Mouse (Mus musculus) G1E (cell line): ENCODE results near the gene Chst10. TPM values are rescaled to one million over a fixed set of nuclear protein-coding genes. Genes with fewer than 3 reads are reported as not detected.
A peak's percentile ranks its signal among the peaks of the same experiment; 100 is the strongest.

ENCODE experiments used
- ATAC-seq: 2 replicates; pipeline ENCODE4 v1.8.0; 2016; ENCODE audit warnings: mild to moderate bottlenecking; ENCODE audit not compliant: insufficient number of reproducible peaks, poor library complexity, low FRiP score, severe bottlenecking; ENCODE audit errors: extremely low read depth
- DNase-seq: peaks from one replicate; pipeline ENCODE4 v3.0.0; 2012; ENCODE audit warnings: low spot score
- H3K27me3 ChIP-seq: 2 replicates; pipeline ENCODE4 v1.6.1; 2012; ENCODE audit warnings: mild to moderate bottlenecking, low read length, inconsistent platforms; ENCODE audit not compliant: insufficient read depth
- H3K36me3 ChIP-seq: replicated peaks from 2 replicates; pipeline ENCODE3; 2012; ENCODE audit warnings: mild to moderate bottlenecking, inconsistent platforms
- H3K4me1 ChIP-seq: 2 replicates; pipeline ENCODE4 v1.6.1; 2012; ENCODE audit warnings: low read depth, low read length, inconsistent platforms, mixed read lengths; ENCODE audit not compliant: insufficient read depth
- H3K4me3 ChIP-seq: 2 replicates; pipeline ENCODE4 v1.5.1; 2012; ENCODE audit warnings: low read depth, mild to moderate bottlenecking, inconsistent platforms, low read length, moderate library complexity, mixed read lengths
- H3K9me3 ChIP-seq: replicated peaks from 2 replicates; pipeline ENCODE4 v1.6.1; 2012; ENCODE audit warnings: inconsistent platforms
- CTCF ChIP-seq: IDR thresholded peaks from 2 replicates; pipeline ENCODE4 v1.5.1; 2012; ENCODE audit warnings: low read depth, low read length, inconsistent platforms, mixed read lengths
- GATA1 ChIP-seq: IDR thresholded peaks from 2 replicates; pipeline ENCODE4 v1.6.1; 2012; ENCODE audit warnings: borderline replicate concordance, low read length, inconsistent platforms, mixed read lengths
- GATA2 ChIP-seq: IDR thresholded peaks from 2 replicates; pipeline ENCODE4 v1.6.1; 2012; ENCODE audit warnings: low read depth, low read length, inconsistent platforms, borderline replicate concordance
- POLR2AphosphoS5 ChIP-seq: IDR thresholded peaks from 2 replicates; pipeline ENCODE4 v1.6.1; 2012; ENCODE audit warnings: low read depth, low read length, inconsistent platforms; ENCODE audit not compliant: insufficient replicate concordance
- TAL1 ChIP-seq: conservative IDR thresholded peaks from 2 replicates; pipeline ENCODE4 v1.6.1; 2012; ENCODE audit warnings: low read depth, low read length, inconsistent platforms, mixed read lengths
- polyA plus RNA-seq: library from polyadenylated mRNA; stranded (reverse); fragments of >175 nt; gene quantifications from 2 replicates; pipeline ENCODE4 v1.2.3, GENCODE M21; 2012
- total RNA-seq, 2 experiments: library from RNA; stranded (forward) in 1 of 2; stranded (reverse) in 1 of 2; fragments of 200-1000 nt in 1 of 2; fragments of >200 nt in 1 of 2; fragmentation: Nextera tagmentation in 1 of 2; gene quantifications; 2 replicates each; pipeline ENCODE4 v1.2.3; 2014 to 2017

Gene Chst10
- total and polyA plus RNA-seq, 3 experiments: 19.7 to 124 (median 45.6) TPM

DNA sequence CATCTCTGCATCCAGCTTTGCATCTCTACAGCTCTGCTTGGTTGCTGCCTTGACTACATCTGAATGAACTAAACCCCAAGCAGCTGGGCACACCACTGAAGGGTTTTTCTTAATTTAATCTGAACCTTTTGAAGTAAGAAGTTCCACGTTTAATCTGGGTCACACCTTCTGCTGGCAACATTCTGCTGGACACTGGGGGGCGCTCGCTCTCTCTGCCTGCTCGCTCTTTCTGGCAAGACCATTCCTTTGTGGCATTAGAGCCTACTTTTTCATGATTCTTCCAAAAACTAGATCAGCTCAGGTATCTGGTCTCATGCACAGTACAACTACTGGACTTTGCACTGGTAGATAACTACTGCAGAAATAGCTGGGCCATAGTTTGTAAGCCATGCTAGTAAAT lies 35.7 kb downstream of the Chst10 start:
- no peak for ATAC-seq
- TF ChIP-seq GATA1: no peak
- TF ChIP-seq CTCF: peak; percentile 55
- no peak for TF ChIP-seq POLR2AphosphoS5
- Histone ChIP-seq H3K27me3 (no peaks in the 10 kb centered on the region), H3K36me3 (peaks cover 40% of the 10 kb centered on the region), H3K4me1 (peaks cover 48% of the 10 kb centered on the region), H3K4me3 (no peak overlapping the region), H3K9me3 (no peaks in the 10 kb centered on the region)
- DNase-seq: no peak

GRCm38 (mm10) chr1:38860867-38861524 lies 37.0 kb downstream of the Chst10 start:
- no peaks in the 10 kb centered on the region for H3K27me3 ChIP-seq
- H3K4me1 ChIP-seq: peaks cover 50% of the 10 kb centered on the region
- ATAC-seq (no peak), DNase-seq (no peak)
- no peaks in the 10 kb centered on the region for H3K9me3 ChIP-seq
- peaks cover 28% of the 10 kb centered on the region for H3K36me3 ChIP-seq
- TF ChIP-seq POLR2AphosphoS5 (no peak; the same call in 1 of the 2 replicates), GATA2 (no peak), GATA1 (no peak), TAL1 (no peak), CTCF (no peak)
- no peak overlapping the region for H3K4me3 ChIP-seq

GRCm38 (mm10) chr1:38860207-38860606 lies 37.8 kb downstream of the Chst10 start:
- no peak overlapping the region for H3K4me3 ChIP-seq

DNA sequence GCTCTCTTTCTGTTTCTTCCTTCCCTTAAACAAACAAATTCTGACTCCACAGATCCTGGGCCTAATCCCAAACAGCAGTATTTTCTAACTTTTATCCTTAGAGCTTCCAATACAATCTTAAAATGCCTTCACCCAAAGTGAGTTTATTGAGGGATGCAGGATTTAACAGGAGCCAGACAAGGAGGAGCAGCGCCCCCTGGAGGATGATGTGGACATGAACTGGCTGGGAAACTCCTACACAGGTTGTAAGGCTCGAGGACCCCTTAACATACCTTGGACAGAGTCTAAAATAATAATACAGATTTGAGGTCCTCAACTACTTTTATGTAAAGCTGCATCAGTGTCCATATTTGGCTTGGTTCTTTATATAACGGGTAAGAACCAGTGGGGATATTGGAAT lies 41.8 kb downstream of the Chst10 start:
- no peaks in the 10 kb centered on the region for H3K36me3 ChIP-seq
- no peaks in the 10 kb centered on the region for H3K9me3 ChIP-seq
- H3K4me1 ChIP-seq: peaks cover 78% of the 10 kb centered on the region
- TF ChIP-seq CTCF (peak; percentile 91), GATA2 (no peak), TAL1 (no peak)
- no peaks in the 10 kb centered on the region for H3K27me3 ChIP-seq
- no peak for ATAC-seq
- DNase-seq: peak; percentile 45
- H3K4me3 ChIP-seq: no peak overlapping the region

More at GRCm38 (mm10) chr1:38860207-38860606, 37.8 kb downstream of the Chst10 start:
- DNase-seq: no peak
- no peaks in the 10 kb centered on the region for H3K27me3 ChIP-seq
- no peak for TF ChIP-seq POLR2AphosphoS5
- TF ChIP-seq CTCF: no peak
- no peak for TF ChIP-seq GATA2
- TF ChIP-seq GATA1: no peak
- no peak for TF ChIP-seq TAL1
- ATAC-seq: 0 out of 2 replicates have a peak, but pooled peaks have one; percentile 47
- H3K9me3 ChIP-seq: no peaks in the 10 kb centered on the region
- H3K4me1 ChIP-seq: peaks cover 56% of the 10 kb centered on the region
- peaks cover 21% of the 10 kb centered on the region for H3K36me3 ChIP-seq

DNA sequence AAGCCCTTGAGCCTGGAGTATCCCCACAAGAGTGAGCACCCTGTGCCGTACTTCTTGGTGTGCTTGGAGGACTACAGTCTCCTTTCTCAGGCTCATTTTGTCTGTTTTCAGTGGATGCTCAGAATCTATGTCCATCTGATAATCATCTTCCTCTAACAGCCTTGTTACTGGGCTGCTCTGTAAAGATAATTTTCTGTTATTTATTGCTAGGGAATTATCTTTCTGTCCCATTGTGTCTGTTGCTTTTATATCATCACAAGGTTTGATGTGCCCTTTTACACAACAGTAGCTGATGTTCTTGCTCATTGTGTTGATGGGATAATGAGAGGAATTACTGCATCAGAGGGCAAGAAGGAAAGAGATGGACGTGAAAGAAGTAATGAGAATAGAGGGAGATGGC lies 45.7 kb downstream of the Chst10 start:
- ATAC-seq (peak; percentile 62), DNase-seq (peak; percentile 25)
- Histone ChIP-seq H3K4me1 (peaks cover 88% of the 10 kb centered on the region), H3K9me3 (no peaks in the 10 kb centered on the region), H3K36me3 (no peaks in the 10 kb centered on the region), H3K4me3 (peak overlapping the region; percentile 1; the same call in 1 of the 2 replicates), H3K27me3 (no peaks in the 10 kb centered on the region)
- TF ChIP-seq GATA1 (no peak), CTCF (no peak), POLR2AphosphoS5 (no peak), TAL1 (peak; percentile 89), GATA2 (no peak)

DNA sequence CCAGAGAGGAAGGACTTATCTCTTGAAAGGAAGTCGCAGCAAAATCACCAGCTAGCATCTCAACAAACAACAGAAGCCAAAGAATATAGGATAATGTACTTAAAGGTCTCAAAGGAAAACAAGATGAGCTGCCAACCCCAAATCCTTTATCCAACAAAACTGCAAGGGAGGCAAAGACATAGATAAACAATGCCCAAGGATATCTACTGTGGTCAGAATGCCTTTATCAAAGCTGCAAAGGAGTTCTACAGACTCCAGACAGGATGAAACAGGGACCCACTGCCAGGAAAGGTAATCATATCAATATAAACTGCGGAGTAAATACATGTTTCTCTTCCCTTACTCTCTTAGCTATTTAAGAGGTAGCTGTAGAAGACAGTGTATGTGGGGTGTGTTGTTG lies 47.3 kb downstream of the Chst10 start:
- ATAC-seq (no peak), DNase-seq (no peak)
- H3K4me3 ChIP-seq: no peak overlapping the region
- TF ChIP-seq GATA2 (no peak), TAL1 (peak; percentile 43)
- H3K36me3 ChIP-seq: no peaks in the 10 kb centered on the region
- peaks cover 95% of the 10 kb centered on the region for H3K4me1 ChIP-seq
- no peaks in the 10 kb centered on the region for H3K27me3 ChIP-seq
- H3K9me3 ChIP-seq: no peaks in the 10 kb centered on the region
